Mouse (Mus musculus) hindbrain, postnatal 0 days (tissue): Measurements from ENCODE around the gene Smg6. TPM values are rescaled to one million over a fixed set of nuclear protein-coding genes. Genes with fewer than 3 reads are reported as not detected.

Source experiments
- ATAC-seq: fragments of 200-750 bp; cut with Nextera tagmentation; 2 replicates; pipeline ENCODE4 v1.8.0; 2017; ENCODE audit warnings: mild to moderate bottlenecking, moderate TSS enrichment, moderate library complexity
- DNase-seq: peaks from one replicate; pipeline ENCODE4 v3.0.0-alpha.2; 2015; ENCODE audit warnings: low spot score
- H3K27ac ChIP-seq: fragments of 300-500 bp; sonication (generic); 2 replicates; pipeline ENCODE4 v1.5.1; 2014; ENCODE audit warnings: mild to moderate bottlenecking
- H3K27me3 ChIP-seq: fragments of 300-500 bp; sonication (generic); 2 replicates; pipeline ENCODE4 v1.6.1; 2014; ENCODE audit warnings: low read length, mixed read lengths; ENCODE audit not compliant: insufficient read depth
- H3K36me3 ChIP-seq: fragments of 300-500 bp; sonication (generic); 2 replicates; pipeline ENCODE4 v1.6.1; 2014; ENCODE audit warnings: low read length, mixed read lengths; ENCODE audit not compliant: insufficient read depth
- H3K4me1 ChIP-seq: fragments of 300-500 bp; sonication (generic); 2 replicates; pipeline ENCODE4 v1.6.1; 2014; ENCODE audit warnings: antibody characterized with exemption, low read length, mixed read lengths; ENCODE audit not compliant: insufficient read depth
- H3K4me2 ChIP-seq: fragments of 300-500 bp; sonication (generic); 2 replicates; pipeline ENCODE4 v1.6.1; 2014; ENCODE audit warnings: low read depth, mild to moderate bottlenecking, low read length, moderate library complexity, mixed read lengths
- H3K4me3 ChIP-seq: fragments of 300-500 bp; sonication (generic); 2 replicates; pipeline ENCODE4 v1.5.1; 2014; ENCODE audit warnings: low read length
- H3K9ac ChIP-seq: fragments of 300-500 bp; sonication (generic); replicated peaks from 2 replicates; pipeline ENCODE4 v1.6.1; 2014; ENCODE audit warnings: mild to moderate bottlenecking, low read length, moderate library complexity, mixed read lengths
- H3K9me3 ChIP-seq: fragments of 300-500 bp; sonication (generic); 2 replicates; pipeline ENCODE4 v1.6.1; 2016; ENCODE audit warnings: low read length, mixed read lengths
- CTCF ChIP-seq: IDR thresholded peaks from 2 replicates; pipeline ENCODE4 v1.5.1; 2016; ENCODE audit warnings: antibody characterized with exemption, control low read depth, low read depth
- WGBS: fragments of 180-500 bp; shearing (Covaris S2); extraction: QIAGEN DNeasy Blood & Tissue Kit; methylation state at CpG from one replicate; pipeline ENCODE4 v1.1.7; 2014; 5-methylcytosine and 5-hydroxymethylcytosine counted together
- polyA plus RNA-seq: library from polyadenylated mRNA; unstranded; fragments of >200 nt; fragmentation: Nextera tagmentation; extraction: Ambion mirVana; gene quantifications from 2 replicates; pipeline ENCODE4 v1.2.1, GENCODE M21; 2015
- total RNA-seq: library from RNA; depleted of rRNA; stranded (reverse); fragments of >200 nt; gene quantifications from 2 replicates; pipeline ENCODE4 v1.2.3, GENCODE M21; 2014

Smg6 gene
- total and polyA plus RNA-seq, 2 experiments from 2014 or later = 10.0 to 27.8 TPM

- Histone ChIP-seq H3K9me3 (no peaks in the 10 kb centered on the region), H3K4me2 (peak overlapping the region; percentile 58), H3K4me1 (no peaks in the 10 kb centered on the region), H3K27me3 (no peaks in the 10 kb centered on the region), H3K4me3 (peak overlapping the region; percentile 78), H3K36me3 (peaks cover 19% of the 10 kb centered on the region), H3K27ac (peak overlapping the region; percentile 92), H3K9ac (peak overlapping the region; percentile 82)
- DNase-seq = peak; percentile 59
- peak; percentile 55 for TF ChIP-seq CTCF
- under 1% methylated on average over 39 of the region's 55 CpGs for WGBS
- ATAC-seq = peak; percentile 53
Measured at GRCm38 (mm10) chr11:74895980-74896900, 29.4 kb upstream of the Smg6 start.

DNA sequence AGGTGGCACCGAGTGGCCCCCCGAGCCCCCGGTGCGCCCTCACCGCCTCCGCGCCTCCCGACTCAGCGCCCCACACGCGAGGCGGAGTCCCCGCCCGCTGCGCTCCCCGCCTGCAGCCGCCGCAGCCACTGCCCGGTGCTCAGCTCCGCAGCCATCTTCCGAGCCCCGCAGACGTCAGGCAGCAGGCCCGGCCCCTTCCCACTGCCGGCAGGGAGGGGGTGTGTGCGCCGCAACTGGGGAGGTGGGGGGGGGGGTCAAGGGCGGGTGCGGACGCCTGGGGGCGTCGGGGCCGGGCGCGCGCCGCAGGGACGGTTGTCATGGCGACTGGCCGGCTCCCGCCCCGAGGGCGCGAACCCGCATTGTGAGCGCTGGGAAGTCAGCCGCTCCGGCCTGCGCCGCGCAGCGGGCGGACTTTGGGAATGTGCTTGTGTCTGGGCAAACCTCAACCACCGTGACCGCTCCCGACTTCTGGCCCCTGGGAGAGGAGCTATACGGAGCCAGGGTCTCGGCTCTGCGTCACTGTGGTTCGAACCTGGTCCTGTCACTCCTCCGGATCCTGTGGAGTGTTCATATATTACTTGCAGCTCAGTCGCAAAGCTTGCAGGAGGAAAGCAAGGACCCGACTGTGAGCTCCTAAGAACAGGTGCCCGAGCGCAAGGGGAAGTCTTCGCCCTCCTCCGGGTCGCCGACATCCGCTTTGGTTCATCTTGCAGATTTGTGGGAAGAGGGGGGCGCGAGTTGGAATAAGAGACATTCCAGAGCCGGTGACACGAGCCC is 28.5 kb upstream of the Smg6 start, which contains the start of gene Sgsm2:
Gene Sgsm2 (minus strand): TSS at position 160 of the 777 bp plus-strand sequence.
- no peak for TF ChIP-seq CTCF
- Histone ChIP-seq H3K27ac (peak within 1 kb of the TSS; percentile 92), H3K9me3 (no peaks in the 10 kb centered on the region), H3K4me2 (peak within 1 kb of the TSS; percentile 58), H3K36me3 (peaks cover 27% of the 10 kb centered on the region), H3K27me3 (no peaks in the 10 kb centered on the region), H3K4me3 (peak within 1 kb of the TSS; percentile 78), H3K4me1 (no peaks in the 10 kb centered on the region), H3K9ac (peak within 1 kb of the TSS; percentile 82)
- ATAC-seq (peak; percentile 79), DNase-seq (peak; percentile 83)
- WGBS = under 1% methylated on average over 48 of the region's 74 CpGs

DNA sequence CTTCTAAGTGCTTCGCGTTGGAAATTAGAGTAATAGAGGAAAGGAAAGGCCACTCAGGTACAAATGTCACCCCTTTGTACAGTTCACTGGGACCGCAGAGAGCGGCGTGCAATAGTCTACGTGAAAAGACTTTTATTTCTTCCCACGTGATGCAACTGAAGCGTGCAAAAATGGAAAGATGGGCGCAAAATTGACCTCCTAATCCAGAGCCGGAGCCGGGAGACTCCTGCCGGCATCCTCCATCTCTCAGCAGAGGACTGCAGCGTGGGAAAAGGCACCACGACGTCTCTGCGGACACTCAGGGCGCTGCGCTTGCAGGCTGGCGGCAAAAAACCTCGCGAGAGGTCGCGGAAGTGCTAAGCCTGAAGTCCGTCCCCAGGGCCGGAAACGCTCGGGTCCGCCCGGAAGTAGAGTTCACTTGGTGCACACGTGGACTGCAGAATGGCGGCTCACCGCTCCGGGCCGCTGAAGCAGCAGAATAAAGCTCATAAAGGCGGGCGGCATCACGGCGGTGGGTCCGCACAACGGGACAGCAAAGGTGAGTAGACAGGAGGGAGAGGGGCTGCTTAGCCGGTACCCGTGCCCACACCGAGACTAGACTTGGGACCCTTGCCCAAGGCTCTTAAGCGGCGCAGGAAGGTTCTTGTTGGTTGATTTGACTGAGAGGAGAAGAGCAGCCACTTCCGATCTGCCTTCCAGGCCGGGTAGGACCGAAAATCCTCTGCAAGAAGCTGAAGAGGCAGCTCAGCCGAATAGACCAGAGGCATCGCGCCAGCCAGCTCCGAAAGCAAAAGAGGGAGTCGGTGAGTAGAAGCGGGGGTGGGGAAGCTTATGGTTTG is 27.7 kb upstream of the Smg6 start, which contains the start of gene Tsr1:
Gene Tsr1 (plus strand): TSS at position 394 of the 839 bp plus-strand sequence.
- Histone ChIP-seq H3K27ac (peak within 1 kb of the TSS; percentile 92), H3K36me3 (peaks cover 31% of the 10 kb centered on the region), H3K4me2 (peak within 1 kb of the TSS; percentile 58), H3K27me3 (no peaks in the 10 kb centered on the region), H3K9ac (peak within 1 kb of the TSS; percentile 82), H3K9me3 (no peaks in the 10 kb centered on the region), H3K4me3 (peak within 1 kb of the TSS; percentile 78), H3K4me1 (no peaks in the 10 kb centered on the region)
- under 1% methylated on average over 54 of the region's 54 CpGs for WGBS
- DNase-seq (peak; percentile 97), ATAC-seq (peak; percentile 93)
- no peak; the same call in 1 of the 2 replicates for TF ChIP-seq CTCF

DNA sequence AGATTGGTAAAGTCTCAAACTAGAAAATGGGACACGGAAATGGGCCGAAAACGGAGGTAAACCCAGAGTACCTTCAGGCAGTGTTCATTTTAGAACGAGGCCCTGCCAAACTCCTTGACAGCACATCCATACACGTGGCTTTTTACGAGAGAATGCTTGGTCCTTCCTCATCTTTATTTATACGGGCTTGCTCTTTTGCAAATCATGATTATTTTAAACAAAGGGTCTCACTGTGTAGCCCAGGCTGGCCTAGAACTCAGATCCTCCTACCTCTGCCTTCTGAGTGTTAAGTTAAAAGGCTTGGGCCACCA is 27.2 kb upstream of the Smg6 start:
- Histone ChIP-seq H3K9me3 (no peaks in the 10 kb centered on the region), H3K4me1 (no peaks in the 10 kb centered on the region), H3K27me3 (no peaks in the 10 kb centered on the region), H3K27ac (peak overlapping the region; percentile 92; the same call in 1 of the 2 replicates), H3K4me2 (peak overlapping the region; percentile 58), H3K4me3 (peak overlapping the region; percentile 78), H3K9ac (peak overlapping the region; percentile 82), H3K36me3 (peaks cover 31% of the 10 kb centered on the region)
- DNase-seq (no peak), ATAC-seq (no peak)
- WGBS = 0% methylated on average over 7 of the region's 7 CpGs
- TF ChIP-seq CTCF = no peak

GRCm38 (mm10) chr11:74901555-74901954 is 24.1 kb upstream of the Smg6 start:
- H3K27ac ChIP-seq = no peak overlapping the region
- ATAC-seq (no peak), DNase-seq (no peak)
- no peaks in the 10 kb centered on the region for H3K9me3 ChIP-seq
- TF ChIP-seq CTCF = no peak
- H3K9ac ChIP-seq = no peak overlapping the region
- 89% methylated on average over 6 of the region's 6 CpGs for WGBS
- no peaks in the 10 kb centered on the region for H3K27me3 ChIP-seq
- H3K4me3 ChIP-seq = no peak overlapping the region
- no peak overlapping the region for H3K4me2 ChIP-seq
- no peaks in the 10 kb centered on the region for H3K4me1 ChIP-seq
- peaks cover 57% of the 10 kb centered on the region for H3K36me3 ChIP-seq

GRCm38 (mm10) chr11:74902416-74902815 is 23.2 kb upstream of the Smg6 start:
- H3K9ac ChIP-seq = no peak overlapping the region
- no peaks in the 10 kb centered on the region for H3K27me3 ChIP-seq
- no peaks in the 10 kb centered on the region for H3K4me1 ChIP-seq
- ATAC-seq (no peak), DNase-seq (no peak)
- no peaks in the 10 kb centered on the region for H3K9me3 ChIP-seq
- no peak overlapping the region for H3K27ac ChIP-seq
- TF ChIP-seq CTCF = no peak
- peaks cover 65% of the 10 kb centered on the region for H3K36me3 ChIP-seq
- no peak overlapping the region for H3K4me3 ChIP-seq
- 94% methylated on average over 5 of the region's 5 CpGs for WGBS
- H3K4me2 ChIP-seq = no peak overlapping the region
